17 mouse cellular contexts compared by ENCODE assay signal in genomic region chr5:83351615-83352014, GRCm38 (mm10). TPM values are rescaled to one million over a fixed set of nuclear protein-coding genes. Genes with fewer than 3 reads are reported as not detected.
DNase-seq lines count a peak whose midpoint lies in the region; ATAC-seq lines count a peak whose summit lies in the region.
"Had no signal": no experiment of that assay in that cellular context is flagged by ENCODE, and none has a peak within 500 bp of the region (broad histone marks: within the 10 kb centered on the region; RNA-seq: fewer than 3 reads in every experiment).

No protein-coding gene starts in this region.

- H3K4me1 ChIP-seq in heart, embryonic 10.5 days, result no peaks in the 10 kb centered on the region
- H3K4me1 ChIP-seq in lung, embryonic 15.5 days, result no peaks in the 10 kb centered on the region
- H3K4me1 ChIP-seq: megakaryocyte, embryonic 14.5 days had no signal

- peak; percentile 78 for DNase-seq in heart, embryonic 10.5 days (ENCODE audit: low spot score)
- no peak for DNase-seq in heart, postnatal 36 days
- DNase-seq in retina, postnatal 1 day, result peak; percentile 7
- DNase-seq in retina, embryonic 14.5 days (ENCODE audit: low spot score), result no peak
- DNase-seq in testis, postnatal 10 days (ENCODE audit: low spot score), result no peak
- no peak for DNase-seq in thymus, postnatal 14 days
- DNase-seq in frontal cortex, postnatal 14 days (ENCODE audit: low spot score in 2 of 2), result no peak
- DNase-seq: adrenal gland, postnatal 25 days; kidney, postnatal 14 days; right cerebral cortex, postnatal 14 days; thymus, adult 18-20 months had no signal

- 7% methylated on average over 2 of the region's 2 CpGs for WGBS in heart, embryonic 10.5 days
- WGBS in lung, embryonic 15.5 days, result 2% methylated on average over 2 of the region's 2 CpGs

- no peak overlapping the region for H3K9ac ChIP-seq in lung, embryonic 15.5 days

- ATAC-seq in lung, embryonic 15.5 days (ENCODE audit: borderline replicate concordance, extremely low read depth, low FRiP score, low TSS enrichment), result peak; percentile 92
- ATAC-seq: intestine, embryonic 16.5 days had no signal

- intact Hi-C loops in heart, postnatal 36 days (cut with DNase I), result no loop called here

- no peak overlapping the region for H3K27ac ChIP-seq in heart, embryonic 10.5 days
- no peak overlapping the region for H3K27ac ChIP-seq in lung, embryonic 15.5 days

- no peak overlapping the region for H3K4me2 ChIP-seq in lung, embryonic 15.5 days
- H3K4me2 ChIP-seq: liver, embryonic 11.5 days had no signal

- no peaks in the 10 kb centered on the region for H3K9me3 ChIP-seq in heart, embryonic 10.5 days
- H3K9me3 ChIP-seq in lung, embryonic 15.5 days, result no peaks in the 10 kb centered on the region
- H3K9me3 ChIP-seq: G1E; megakaryocyte, embryonic 14.5 days had no signal

- H3K27me3 ChIP-seq in heart, embryonic 10.5 days (ENCODE audit: insufficient read depth, poor library complexity, severe bottlenecking), result no peaks in the 10 kb centered on the region
- no peaks in the 10 kb centered on the region for H3K27me3 ChIP-seq in lung, embryonic 15.5 days
- H3K27me3 ChIP-seq: megakaryocyte, embryonic 14.5 days had no signal

- H3K4me3 ChIP-seq in heart, embryonic 10.5 days, result no peak overlapping the region
- no peak overlapping the region for H3K4me3 ChIP-seq in lung, embryonic 15.5 days
- H3K4me3 ChIP-seq: megakaryocyte, embryonic 14.5 days had no signal

- no peaks in the 10 kb centered on the region for H3K36me3 ChIP-seq in heart, embryonic 10.5 days
- H3K36me3 ChIP-seq in lung, embryonic 15.5 days, result no peaks in the 10 kb centered on the region
- H3K36me3 ChIP-seq: G1E had no signal

RNA-seq across cellular contexts. Expression of gene Tecrl, which starts 3.4 kb away (rescaled TPM):
- 23.3 and 35.6 TPM in 2 replicates for polyA plus RNA-seq in heart, embryonic 10.5 days (2016; fragmentation: Nextera tagmentation; extraction: Ambion mirVana)
- 100 to 1,000 TPM in 1 of 2 experiments, 10 to 100 TPM in 1; 96.6 to 111 TPM for total RNA-seq in heart, postnatal 36 days (2021)
- 1.2 and 2.5 TPM in 2 replicates for polyA plus RNA-seq in lung, embryonic 15.5 days (2015; fragmentation: Nextera tagmentation; extraction: Ambion mirVana)
- total RNA-seq: adrenal gland, postnatal 25 days; G1E; neutrophil, adult 5-6 weeks had no signal
- polyA plus RNA-seq: G1E had no signal

Comparison
In these comparisons a context has a peak if more than half of its experiments do, and no peak if none do; other contexts are left out.
1. DNase-seq: peak in heart, embryonic 10.5 days (single experiment) and retina, postnatal 1 day (single experiment); none in heart, postnatal 36 days (0 of 2), retina, embryonic 14.5 days (single experiment), testis, postnatal 10 days (single experiment), thymus, postnatal 14 days (single experiment) and frontal cortex, postnatal 14 days (0 of 2).